ENCODE assay signal across 24 mouse cellular contexts in genomic region chr3:152225906-152226305, GRCm38 (mm10).
"Had no signal": no experiment of that assay in that cellular context is flagged by ENCODE, and none has a peak within 500 bp of the region (broad histone marks: within the 10 kb centered on the region; RNA-seq: fewer than 3 reads in every experiment).

No protein-coding gene starts in this region.

- H3K4me2 ChIP-seq: heart, embryonic 11.5 days; heart, embryonic 13.5 days; heart, embryonic 15.5 days; hindbrain, embryonic 13.5 days; hindbrain, embryonic 15.5 days; limb, embryonic 13.5 days; limb, embryonic 15.5 days; liver, embryonic 11.5 days; liver, embryonic 13.5 days; liver, embryonic 15.5 days had no signal

- H3K27me3 ChIP-seq: heart, embryonic 13.5 days; heart, embryonic 15.5 days; hindbrain, embryonic 13.5 days; hindbrain, embryonic 15.5 days; limb, embryonic 13.5 days; limb, embryonic 15.5 days; liver, embryonic 13.5 days; liver, embryonic 15.5 days had no signal

- DNase-seq: forebrain, postnatal 0 days; gastrocnemius, postnatal 14 days; gastrocnemius, postnatal 36 days; heart, adult 11 months; heart, adult 2 months; heart, postnatal 14 days; heart, postnatal 36 days; kidney, postnatal 10 days; layer of hippocampus, adult 9-11 months; layer of hippocampus, postnatal 36 days; left cerebral cortex, postnatal 4 days; liver, embryonic 13.5 days; lung, adult 18-20 months had no signal

- H3K27ac ChIP-seq: heart, adult 2 months; heart, embryonic 13.5 days; heart, embryonic 15.5 days; hindbrain, embryonic 13.5 days; hindbrain, embryonic 15.5 days; hindbrain, postnatal 0 days; limb, embryonic 13.5 days; limb, embryonic 15.5 days; liver, embryonic 13.5 days; liver, embryonic 15.5 days had no signal

- H3K9me3 ChIP-seq: heart, embryonic 15.5 days; hindbrain, embryonic 13.5 days; hindbrain, embryonic 15.5 days; limb, embryonic 13.5 days; limb, embryonic 15.5 days; liver, embryonic 13.5 days; liver, embryonic 15.5 days had no signal

- H3K4me3 ChIP-seq: heart, adult 2 months; heart, embryonic 13.5 days; heart, embryonic 15.5 days; hindbrain, embryonic 13.5 days; hindbrain, embryonic 15.5 days; limb, embryonic 13.5 days; limb, embryonic 15.5 days; liver, embryonic 13.5 days; liver, embryonic 15.5 days had no signal

- ATAC-seq: forebrain, postnatal 0 days; hindbrain, postnatal 0 days; intestine, embryonic 16.5 days had no signal

- H3K4me1 ChIP-seq: heart, embryonic 13.5 days; heart, embryonic 15.5 days; hindbrain, embryonic 13.5 days; hindbrain, embryonic 15.5 days; limb, embryonic 13.5 days; limb, embryonic 15.5 days had no signal

- H3K9ac ChIP-seq: forebrain, postnatal 0 days; heart, embryonic 13.5 days; heart, embryonic 15.5 days; hindbrain, embryonic 13.5 days; hindbrain, embryonic 15.5 days; limb, embryonic 13.5 days; limb, embryonic 15.5 days; liver, embryonic 13.5 days; liver, embryonic 15.5 days had no signal
